Mouse (Mus musculus) left cerebral cortex, postnatal 10 days (tissue): Measurements from ENCODE around the gene Stxbp1. TPM values are rescaled to one million over a fixed set of nuclear protein-coding genes. Genes with fewer than 3 reads are reported as not detected.
A peak's percentile ranks its signal among the peaks of the same experiment; 100 is the strongest.

Experiments used
- DNase-seq, 2 experiments: peaks; one replicate each; pipeline ENCODE4 v3.0.0; 2021 to 2022; ENCODE audit warnings: low spot score in 2 of 2, mixed read lengths in 1 of 2; ENCODE audit errors: extremely low spot score in 1 of 2
- intact Hi-C: fragments of 180-260 bp; cut with DNase I; formaldehyde crosslinking; loops from one replicate; pipeline ENCODE4 v1.15.1; 2025
- total RNA-seq, 2 experiments: library from RNA; stranded (reverse); gene quantifications; 2 replicates each; pipeline ENCODE4 v1.2.3; 2021

Gene Stxbp1
- 100 to 1,000 TPM; 862 to 881 TPM for total RNA-seq

- peak; percentile 87 to 97 for DNase-seq
- intact Hi-C loops, result no loop called here
Observed at GRCm38 (mm10) chr2:32846805-32847467, at the start of gene Stxbp1. Gene Stxbp1, minus strand, starts transcription at chr2:32847245.

DNA sequence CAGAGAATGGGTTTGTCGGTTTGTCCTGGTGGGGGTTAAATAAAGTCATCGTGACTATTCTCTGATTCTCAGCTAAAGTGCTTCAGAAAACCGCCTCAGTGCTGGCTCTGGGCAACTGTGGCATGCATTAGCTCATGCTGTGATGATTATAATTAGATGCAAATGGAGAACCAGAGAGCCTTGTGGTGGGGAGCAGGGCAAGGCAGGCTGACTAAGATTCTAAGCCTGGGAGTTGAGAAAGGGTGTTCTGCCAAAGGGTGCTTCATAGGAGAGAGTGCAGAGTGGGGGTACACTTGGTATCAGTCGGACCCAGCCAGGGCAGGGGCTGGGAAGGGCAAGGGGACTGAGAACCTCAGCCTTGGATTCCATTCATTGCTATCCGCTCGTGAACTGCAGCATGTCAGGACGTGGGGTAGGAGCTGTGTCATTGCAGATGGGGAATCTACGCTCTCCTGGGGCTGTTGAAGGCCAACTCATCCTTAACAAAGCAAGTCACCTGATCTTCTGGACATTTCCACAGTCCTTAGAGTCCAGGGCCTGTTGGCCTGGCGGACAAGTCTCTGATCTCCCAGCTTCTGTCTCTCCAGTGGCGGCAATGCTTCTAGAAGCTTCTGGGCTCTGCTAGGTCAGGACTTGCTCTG is 49.6 kb upstream of the Stxbp1 start:
- DNase-seq, result no peak
- intact Hi-C loops, result no loop called here

DNA sequence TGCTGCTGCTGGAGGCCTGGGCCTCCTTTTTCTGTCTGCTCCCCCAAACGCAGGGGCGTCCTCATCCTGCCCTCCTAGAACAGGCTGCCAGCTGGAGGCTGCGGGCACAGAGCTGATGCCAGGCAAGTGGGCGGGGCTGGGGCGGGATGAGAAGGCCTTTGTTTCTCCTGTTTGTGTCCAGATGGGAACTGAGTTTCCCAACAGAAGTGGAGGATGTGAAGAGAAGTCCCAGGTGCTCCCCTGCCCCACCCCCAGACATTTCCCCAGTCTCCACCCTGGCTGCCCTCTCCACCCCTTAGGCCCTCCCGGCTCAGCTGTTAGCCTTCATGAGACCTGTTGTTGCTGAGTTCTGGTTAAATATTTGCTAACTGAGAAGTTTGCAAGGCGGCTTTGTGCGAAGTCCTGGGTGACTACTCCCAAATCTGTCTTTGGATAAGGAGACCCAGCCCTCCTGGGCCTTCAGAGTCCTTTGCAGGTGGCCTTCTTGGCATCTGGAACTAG is 48.6 kb upstream of the Stxbp1 start:
- no peak for DNase-seq
- intact Hi-C loops, result no loop called here

GRCm38 (mm10) chr2:32894097-32894496 is 47.1 kb upstream of the Stxbp1 start:
- intact Hi-C loops, result no loop called here
- DNase-seq, result no peak

DNA sequence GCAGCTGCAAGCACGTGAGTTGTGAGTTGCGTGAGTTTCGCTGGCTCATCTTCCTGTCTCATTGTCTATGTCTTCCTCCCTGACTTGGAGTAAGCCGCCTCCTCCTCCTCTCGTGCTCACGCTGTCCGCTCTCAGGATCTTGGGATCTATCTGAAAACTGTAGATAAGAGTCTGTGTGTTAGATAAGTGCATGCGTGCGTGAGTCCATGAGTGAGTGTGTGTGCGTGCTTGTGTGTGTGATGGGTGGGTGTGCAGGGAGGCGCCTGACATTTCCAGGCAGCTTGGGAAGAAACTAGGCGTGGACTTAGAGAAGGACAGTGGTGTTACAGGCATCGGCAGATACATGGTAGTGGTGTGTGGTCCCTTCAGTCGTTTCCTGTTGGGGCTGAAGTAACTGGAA is 45.4 kb upstream of the Stxbp1 start:
- intact Hi-C loops, result no loop called here

GRCm38 (mm10) chr2:32891278-32891677 is 44.2 kb upstream of the Stxbp1 start:
- DNase-seq, result no peak
- intact Hi-C loops, result no loop called here

More for the DNA sequence above, 45.4 kb upstream of the Stxbp1 start:
- no peak for DNase-seq

DNA sequence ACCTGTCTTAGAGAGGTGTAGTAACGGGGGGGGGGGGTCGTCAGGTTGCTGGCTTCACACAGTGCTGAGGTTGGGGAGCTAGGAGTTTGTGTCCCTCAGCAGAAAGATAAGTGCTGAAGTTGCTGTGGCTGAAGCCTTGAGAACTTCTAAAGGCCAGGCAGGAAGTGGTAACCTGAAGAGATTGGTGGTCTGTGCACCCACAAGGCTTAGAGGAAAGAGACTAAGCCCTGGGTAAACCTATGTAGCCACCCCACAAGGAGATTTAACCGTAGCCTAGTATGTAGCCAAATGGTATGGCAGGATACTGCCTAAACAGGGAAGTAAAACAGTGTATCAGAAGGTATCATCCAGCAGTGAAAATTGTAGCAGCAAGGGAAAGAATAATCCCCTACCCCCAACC is 43.2 kb upstream of the Stxbp1 start:
- intact Hi-C loops, result no loop called here
- no peak for DNase-seq

DNA sequence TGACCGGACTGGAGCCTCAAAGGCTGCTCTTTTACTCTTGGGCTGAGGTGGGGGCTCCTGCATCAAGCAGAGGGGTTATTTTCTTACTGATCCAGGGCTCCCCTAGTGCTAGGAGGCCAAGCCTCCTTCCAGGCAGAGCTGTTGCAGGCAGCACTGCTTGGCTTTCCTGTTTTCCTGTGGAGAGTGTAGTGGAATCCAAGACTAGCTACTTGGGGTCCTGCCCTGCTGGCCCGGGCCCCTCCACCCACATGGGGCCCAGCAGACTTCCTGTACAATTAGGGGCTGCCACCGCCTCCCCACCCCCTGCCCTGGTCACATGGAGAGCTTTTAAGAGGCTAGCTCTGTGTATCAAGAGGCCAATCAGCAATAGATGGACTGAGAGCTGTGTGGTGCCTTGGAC is 41.5 kb upstream of the Stxbp1 start:
- DNase-seq, result no peak

GRCm38 (mm10) chr2:32888029-32888428 is 41.0 kb upstream of the Stxbp1 start:
- intact Hi-C loops, result no loop called here
- DNase-seq, result no peak

More for the DNA sequence above, 41.5 kb upstream of the Stxbp1 start:
- intact Hi-C loops, result no loop called here

DNA sequence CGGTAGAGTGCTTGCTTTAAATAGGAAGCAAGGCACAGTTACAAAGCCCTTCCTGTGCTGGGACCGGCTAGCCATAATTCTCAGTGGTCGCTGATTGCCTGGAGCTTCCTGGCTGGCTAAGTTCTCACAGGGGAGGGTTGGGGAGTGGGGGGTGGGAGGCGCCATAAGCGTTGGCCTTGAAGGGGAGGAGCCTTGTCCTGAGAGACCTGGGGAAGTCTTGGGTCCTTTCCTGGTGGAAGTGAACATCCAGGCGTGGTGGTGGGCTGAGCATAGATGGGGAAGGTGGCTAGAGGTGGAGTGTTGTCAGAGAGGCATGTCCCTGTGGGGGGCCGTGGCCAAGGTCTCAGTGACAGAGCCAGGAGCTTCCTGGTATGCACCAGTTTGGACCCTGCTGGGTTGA is 37.7 kb upstream of the Stxbp1 start:
- intact Hi-C loops, result no loop called here
- DNase-seq, result no peak

DNA sequence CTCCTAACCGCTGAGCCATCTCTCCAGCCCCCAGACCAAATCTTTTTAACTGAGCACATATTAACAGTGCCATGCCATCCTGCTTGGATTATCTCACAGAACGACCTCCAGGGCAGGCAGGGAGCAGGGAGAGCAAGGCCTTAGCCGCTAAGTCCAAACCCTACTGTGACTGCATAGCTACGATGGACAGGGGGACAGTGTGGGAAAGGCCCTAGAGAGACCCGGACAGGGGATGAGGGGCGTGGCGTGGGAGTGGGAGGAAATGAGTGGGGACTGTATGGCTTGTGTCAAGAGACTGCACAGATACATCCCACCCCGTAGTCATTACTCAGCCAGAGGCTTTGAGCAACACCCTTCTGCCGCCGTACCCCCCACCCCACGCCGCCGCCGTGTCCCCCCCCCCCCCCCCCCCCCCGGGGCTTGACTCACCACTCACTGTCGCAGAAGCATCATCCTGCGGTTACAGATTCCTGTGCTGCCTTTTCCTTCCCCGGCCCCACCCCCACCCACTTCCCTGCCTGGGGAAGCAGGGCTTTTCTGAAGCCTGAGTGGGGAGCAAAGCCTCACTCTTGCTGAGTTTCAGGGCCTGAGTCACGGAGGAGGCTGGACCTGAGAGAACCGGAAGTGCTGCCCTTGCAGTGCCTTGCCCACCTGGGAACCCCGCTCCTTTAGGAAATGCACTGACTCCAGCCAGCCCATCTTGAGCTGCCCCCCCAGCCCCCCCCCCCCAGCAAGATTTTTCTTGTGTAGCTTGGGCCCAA is 35.4 kb upstream of the Stxbp1 start:
- intact Hi-C loops, result no loop called here
- peak in 1 of 2 experiments; percentile 66 for DNase-seq

DNA sequence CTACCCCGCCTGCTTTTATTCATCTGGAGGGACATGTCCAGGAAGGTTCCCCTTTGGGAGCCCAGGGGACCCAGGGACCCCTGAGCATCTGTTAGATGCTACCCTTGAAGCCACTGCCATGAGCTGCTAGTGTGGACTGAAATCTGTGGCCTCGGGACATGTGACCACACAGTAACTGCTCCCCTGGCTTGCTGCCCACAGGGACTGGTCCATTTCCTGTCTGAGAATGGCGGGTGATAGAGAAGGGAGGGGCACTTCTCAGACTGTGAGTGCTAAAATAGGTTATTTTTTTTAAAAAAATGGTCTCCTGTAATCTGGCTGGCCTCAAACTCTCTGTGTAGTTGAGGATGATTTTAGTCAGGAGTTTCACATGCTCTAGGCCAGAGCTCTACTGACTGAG is 34.7 kb upstream of the Stxbp1 start:
- peak; percentile 44 to 92 for DNase-seq

GRCm38 (mm10) chr2:32881054-32881453 is 34.0 kb upstream of the Stxbp1 start:
- peak in 1 of 2 experiments; percentile 65 for DNase-seq
- intact Hi-C loops, result no loop called here

More for the DNA sequence above, 34.7 kb upstream of the Stxbp1 start:
- intact Hi-C loops, result no loop called here

- DNase-seq, result no peak
- intact Hi-C loops, result loop anchor here (5.0 kb wide), 1 partner anchor 33 kb away; no protein-coding TSS in a partner anchor
Observed at GRCm38 (mm10) chr2:32879593-32879992, 32.5 kb upstream of the Stxbp1 start.

DNA sequence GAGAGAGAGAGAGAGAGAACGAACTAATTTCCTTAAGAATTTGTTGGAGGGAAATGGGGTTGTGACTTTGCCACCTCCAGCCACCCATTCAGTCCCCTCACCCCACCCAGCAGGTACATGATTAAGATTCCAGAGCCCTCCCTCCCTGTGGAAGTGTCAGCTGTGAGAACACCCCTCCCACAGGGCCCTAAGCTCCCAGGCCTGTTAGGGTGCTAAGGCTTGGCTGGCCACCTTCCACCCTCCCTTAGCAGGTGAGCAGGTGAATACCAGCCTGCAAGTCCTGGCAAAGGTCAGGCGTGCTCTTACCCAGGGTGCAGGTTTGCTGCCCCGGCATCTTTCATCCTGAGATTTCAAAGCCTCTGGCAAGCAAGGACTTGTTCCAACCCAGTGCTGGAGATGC is 31.4 kb upstream of the Stxbp1 start:
- no peak for DNase-seq
- intact Hi-C loops, result loop anchor here (5.0 kb wide), 1 partner anchor 34 kb away; no protein-coding TSS in a partner anchor

DNA sequence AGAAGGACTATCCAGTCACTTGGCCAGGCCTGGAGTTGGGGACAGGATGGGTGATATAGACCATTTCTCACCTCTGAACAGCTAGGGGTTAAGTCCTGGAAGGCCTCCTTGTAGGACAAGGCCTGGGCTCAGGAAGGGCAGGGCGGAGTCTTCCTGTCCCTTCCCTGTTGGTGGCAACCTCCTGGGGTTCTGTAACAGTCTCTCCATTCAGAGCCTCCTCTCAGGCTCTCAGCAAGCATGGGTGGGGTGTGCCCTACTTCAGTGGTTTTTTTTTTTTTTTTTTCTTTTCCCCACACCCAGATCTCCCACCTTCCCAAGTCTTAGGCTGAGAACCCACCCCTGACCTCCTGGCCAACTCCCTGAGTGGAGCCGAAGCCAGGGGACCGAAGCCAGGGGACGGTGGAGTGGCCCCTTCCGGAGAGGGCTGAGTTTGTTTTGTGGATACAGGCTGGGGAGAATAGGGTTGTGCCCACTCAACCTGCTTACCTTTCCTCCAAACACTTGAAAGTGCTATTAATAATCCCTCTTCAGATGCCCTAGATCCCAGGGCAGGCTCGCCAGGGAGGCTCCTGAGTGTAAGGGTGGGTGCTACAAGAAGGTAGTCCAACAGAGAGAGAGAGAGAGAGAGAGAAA is 30.8 kb upstream of the Stxbp1 start:
- intact Hi-C loops, result loop anchor here (5.0 kb wide), 1 partner anchor 34 kb away; no protein-coding TSS in a partner anchor
- no peak for DNase-seq

- DNase-seq, result no peak
- intact Hi-C loops, result loop anchor here (5.0 kb wide), 1 partner anchor 35 kb away; no protein-coding TSS in a partner anchor
Observed at GRCm38 (mm10) chr2:32877303-32877702, 30.3 kb upstream of the Stxbp1 start.

GRCm38 (mm10) chr2:32876490-32877302 is 29.7 kb upstream of the Stxbp1 start:
- intact Hi-C loops, result loop anchor here (5.0 kb wide), 1 partner anchor 36 kb away; no protein-coding TSS in a partner anchor
- DNase-seq, result no peak
